Comparison of ENCODE assay signal across 8 mouse cellular contexts in genomic region chr9:124128379-124128778, GRCm38 (mm10). TPM values are rescaled to one million over a fixed set of nuclear protein-coding genes. Genes with fewer than 3 reads are reported as not detected.
DNase-seq lines count a peak whose midpoint lies in the region; ATAC-seq and TF ChIP-seq lines count a peak whose summit lies in the region.

No protein-coding gene starts in this region.

- no peak overlapping the region for H3K27ac ChIP-seq in hindbrain, embryonic 11.5 days (ENCODE audit: low read depth, low read length)
- H3K27ac ChIP-seq in hindbrain, embryonic 12.5 days = no peak overlapping the region
- H3K27ac ChIP-seq in left cerebral cortex, adult 2 months = no peak overlapping the region

- WGBS in hindbrain, embryonic 11.5 days = 0% methylated on average over 1 of the region's 1 CpGs
- 0% methylated on average over 1 of the region's 1 CpGs for WGBS in hindbrain, embryonic 12.5 days

- TF ChIP-seq CTCF in E14TG2a.4 (conservative IDR thresholded peaks at IDR 0.05; ENCODE audit: low read length) = peak; percentile 36
- TF ChIP-seq CTCF in left cerebral cortex, adult 2 months (IDR thresholded peaks at IDR 0.05) = peak; percentile 74

- no peaks in the 10 kb centered on the region for H3K27me3 ChIP-seq in hindbrain, embryonic 11.5 days (ENCODE audit: control insufficient read depth, insufficient read depth, low read length)
- no peaks in the 10 kb centered on the region for H3K27me3 ChIP-seq in hindbrain, embryonic 12.5 days
- H3K27me3 ChIP-seq in E14TG2a.4 (ENCODE audit: insufficient read depth, low read length) = no peaks in the 10 kb centered on the region

- H3K36me3 ChIP-seq in hindbrain, embryonic 11.5 days (ENCODE audit: control insufficient read depth, insufficient read depth, low read length) = no peaks in the 10 kb centered on the region
- no peaks in the 10 kb centered on the region for H3K36me3 ChIP-seq in hindbrain, embryonic 12.5 days
- no peaks in the 10 kb centered on the region for H3K36me3 ChIP-seq in E14TG2a.4 (ENCODE audit: insufficient read depth, low read length)

- H3K4me3 ChIP-seq in hindbrain, embryonic 11.5 days (ENCODE audit: low read depth, low read length) = no peak overlapping the region
- no peak overlapping the region for H3K4me3 ChIP-seq in hindbrain, embryonic 12.5 days
- no peak overlapping the region for H3K4me3 ChIP-seq in E14TG2a.4 (replicated peaks; ENCODE audit: low read length)
- no peak overlapping the region for H3K4me3 ChIP-seq in left cerebral cortex, adult 2 months

- no peak overlapping the region for H3K9ac ChIP-seq in hindbrain, embryonic 11.5 days (ENCODE audit: low read depth, low read length)
- no peak overlapping the region for H3K9ac ChIP-seq in hindbrain, embryonic 12.5 days

- H3K4me1 ChIP-seq in hindbrain, embryonic 11.5 days (replicated peaks; ENCODE audit: control insufficient read depth, insufficient read depth, low read length) = no peaks in the 10 kb centered on the region
- no peaks in the 10 kb centered on the region for H3K4me1 ChIP-seq in hindbrain, embryonic 12.5 days
- no peaks in the 10 kb centered on the region for H3K4me1 ChIP-seq in E14TG2a.4 (replicated peaks; ENCODE audit: low read depth, low read length)

- DNase-seq in hindbrain, embryonic 11.5 days (ENCODE audit: low spot score) = peak; percentile 74
- DNase-seq in c-Kit-positive CD71-positive TER-119-negative erythroid progenitor cells, embryonic 14.5 days (ENCODE audit: low read depth) = peak; percentile 56
- DNase-seq in heart, postnatal 14 days = peak; percentile 22 to 67
- DNase-seq in left cerebral cortex, adult 2 months (ENCODE audit: extremely low spot score in 1 of 2, low spot score in 2 of 2) = peak; percentile 17 to 27
- DNase-seq in mesoderm, embryonic 11.5 days (ENCODE audit: low read depth, low spot score) = peak; percentile 66
- DNase-seq in thymus, postnatal 4 days = peak; percentile 46

- no peak for ATAC-seq in hindbrain, embryonic 11.5 days (ENCODE audit: low FRiP score)
- ATAC-seq in hindbrain, embryonic 12.5 days (ENCODE audit: low FRiP score) = no peak

- intact Hi-C loops in heart, postnatal 14 days (cut with DNase I) = loop anchor here (5.0 kb wide), 1 partner anchor 141 kb away; no protein-coding TSS in a partner anchor
- intact Hi-C loops in left cerebral cortex, adult 2 months (cut with DNase I) = loop anchor here (5.0 kb wide), 1 partner anchor 91 kb away; no protein-coding TSS in a partner anchor

- H3K9me3 ChIP-seq in hindbrain, embryonic 11.5 days (ENCODE audit: control insufficient read depth, low read length) = no peaks in the 10 kb centered on the region
- H3K9me3 ChIP-seq in hindbrain, embryonic 12.5 days (replicated peaks) = no peaks in the 10 kb centered on the region
- peaks cover 9% of the 10 kb centered on the region; the same call in 1 of the 2 replicates for H3K9me3 ChIP-seq in E14TG2a.4 (ENCODE audit: low read length)

- no peak overlapping the region for H3K4me2 ChIP-seq in hindbrain, embryonic 11.5 days (replicated peaks; ENCODE audit: low read depth, low read length)
- H3K4me2 ChIP-seq in hindbrain, embryonic 12.5 days (replicated peaks) = no peak overlapping the region

RNA-seq across cellular contexts. Expression of gene Ccr5, which starts 7.0 kb away (rescaled TPM):
- 0.15 and 1.2 TPM in 2 replicates for polyA plus RNA-seq in hindbrain, embryonic 11.5 days (2014; fragmentation: Nextera tagmentation; extraction: Ambion mirVana)
- polyA plus RNA-seq in hindbrain, embryonic 12.5 days (2016; fragmentation: Nextera tagmentation; extraction: Ambion mirVana) = 0.90 and 1.1 TPM in 2 replicates
- 1 to 10 TPM in 1 of 2 experiments, under 1 TPM in 1; 0.66 to 2.0 TPM for total RNA-seq in heart, postnatal 14 days (2021)
- 1 to 10 TPM; 3.3 to 5.0 TPM for total RNA-seq in left cerebral cortex, adult 2 months (2021)

RNA-seq across cellular contexts. Expression of gene Ccr2, which starts 26.6 kb away (rescaled TPM):
- 0.47 and 0.66 TPM in 2 replicates for polyA plus RNA-seq in hindbrain, embryonic 11.5 days (2014; fragmentation: Nextera tagmentation; extraction: Ambion mirVana)
- 0.34 and 0.38 TPM in 2 replicates for polyA plus RNA-seq in hindbrain, embryonic 12.5 days (2016; fragmentation: Nextera tagmentation; extraction: Ambion mirVana)
- under 1 TPM; 0.85 to 0.93 TPM for total RNA-seq in heart, postnatal 14 days (2021)
- total RNA-seq in left cerebral cortex, adult 2 months (2021) = under 1 TPM in 1 of 2 experiments, not detected in 1; 0.23 TPM

Comparison
In these comparisons a context has a peak if more than half of its experiments do, and no peak if none do; other contexts are left out.
1. DNase-seq: peak in every context shown above with its lines; median percentile 74 in hindbrain, embryonic 11.5 days; 66 in mesoderm, embryonic 11.5 days; 56 in c-Kit-positive CD71-positive TER-119-negative erythroid progenitor cells, embryonic 14.5 days; 46 in thymus, postnatal 4 days; 44 in heart, postnatal 14 days; 22 in left cerebral cortex, adult 2 months.